Mouse (Mus musculus): Measurements from ENCODE around the gene F2rl1.
"Not testable (repeated sequence)": the region's sequence is repeated elsewhere in the genome, so short reads cannot be mapped to it uniquely, and the experiment has no call there.

F2rl1 gene

GRCm38 (mm10) chr13:95533640-95534039 lies 8.6 kb upstream of the F2rl1 start:
- DNase-seq (ENCODE audit: low spot score) = no peak

DNA sequence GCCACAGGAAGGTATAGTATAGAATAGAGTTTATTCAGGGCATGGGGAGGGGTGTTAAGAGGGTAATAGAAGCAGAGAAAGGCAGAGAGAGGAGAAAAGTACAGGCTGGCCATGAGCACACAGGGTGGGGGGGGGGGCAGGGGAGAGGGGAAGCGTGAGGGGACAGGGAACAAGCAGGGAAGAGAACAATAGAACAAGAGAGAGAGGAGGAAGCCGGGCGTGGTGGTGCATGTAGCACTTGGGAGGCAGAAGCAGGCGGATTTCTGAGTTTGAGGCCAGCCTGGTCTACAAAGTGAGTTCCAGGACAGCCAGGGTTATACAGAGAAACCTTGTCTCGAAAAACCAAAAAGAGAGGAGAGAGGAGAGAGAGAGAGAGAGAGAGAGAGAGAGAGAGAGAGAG lies 8.1 kb upstream of the F2rl1 start:
- DNase-seq (ENCODE audit: low spot score) = not testable (repeated sequence)

- no peak for DNase-seq (ENCODE audit: low spot score)
Observed at GRCm38 (mm10) chr13:95531273-95532045, 6.4 kb upstream of the F2rl1 start.

GRCm38 (mm10) chr13:95529246-95529645 lies 4.2 kb upstream of the F2rl1 start:
- DNase-seq (ENCODE audit: low spot score) = no peak

DNA sequence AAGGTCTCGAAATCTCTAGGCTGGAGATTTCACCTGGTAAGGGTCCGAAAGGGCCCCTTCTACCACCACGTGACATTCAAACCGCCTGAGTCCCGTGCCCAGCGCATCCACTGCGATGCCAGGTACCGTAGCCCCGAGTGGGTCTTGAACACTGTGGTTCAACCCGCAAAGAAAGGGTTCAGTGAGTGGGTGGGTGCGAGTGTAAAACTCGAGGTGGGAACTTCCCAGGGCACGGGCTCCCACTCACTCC lies 678 bp downstream of the F2rl1 start:
- DNase-seq (ENCODE audit: low spot score) = no peak

- DNase-seq (ENCODE audit: low spot score) = peak; percentile 70
Observed at GRCm38 (mm10) chr13:95523659-95524423, 1.2 kb downstream of the F2rl1 start.

GRCm38 (mm10) chr13:95522176-95522575 lies 2.9 kb downstream of the F2rl1 start:
- no peak for DNase-seq (ENCODE audit: low spot score)

GRCm38 (mm10) chr13:95521029-95521428 lies 4.0 kb downstream of the F2rl1 start:
- DNase-seq (ENCODE audit: low spot score) = no peak

DNA sequence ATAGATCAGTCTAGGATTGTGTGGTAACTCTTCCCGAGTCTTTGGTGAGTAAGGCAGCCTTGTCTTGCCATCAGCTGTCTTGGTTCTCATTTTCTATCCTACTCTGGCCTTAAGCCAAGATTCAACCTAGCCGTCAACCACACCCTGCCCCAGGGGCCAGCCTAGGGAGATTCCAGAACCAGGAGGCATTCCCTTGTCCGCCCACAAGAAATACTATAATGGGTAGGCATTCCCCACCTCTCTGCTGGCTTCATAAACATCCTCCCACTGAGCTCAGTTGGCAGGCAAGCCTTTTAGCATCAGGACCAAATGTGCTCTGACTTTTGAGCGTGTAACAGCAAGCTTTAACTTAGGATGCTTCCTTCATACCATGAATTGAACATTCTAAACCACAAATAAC lies 10.3 kb downstream of the F2rl1 start:
- DNase-seq (ENCODE audit: low spot score) = no peak

- DNase-seq (ENCODE audit: low spot score) = no peak
Observed at GRCm38 (mm10) chr13:95510054-95510453, 15.0 kb downstream of the F2rl1 start.

- DNase-seq (ENCODE audit: low spot score) = no peak
Observed at GRCm38 (mm10) chr13:95503279-95503917, 21.6 kb downstream of the F2rl1 start.

- no peak for DNase-seq (ENCODE audit: low spot score)
Observed at GRCm38 (mm10) chr13:95496601-95497000, 28.4 kb downstream of the F2rl1 start.

DNA sequence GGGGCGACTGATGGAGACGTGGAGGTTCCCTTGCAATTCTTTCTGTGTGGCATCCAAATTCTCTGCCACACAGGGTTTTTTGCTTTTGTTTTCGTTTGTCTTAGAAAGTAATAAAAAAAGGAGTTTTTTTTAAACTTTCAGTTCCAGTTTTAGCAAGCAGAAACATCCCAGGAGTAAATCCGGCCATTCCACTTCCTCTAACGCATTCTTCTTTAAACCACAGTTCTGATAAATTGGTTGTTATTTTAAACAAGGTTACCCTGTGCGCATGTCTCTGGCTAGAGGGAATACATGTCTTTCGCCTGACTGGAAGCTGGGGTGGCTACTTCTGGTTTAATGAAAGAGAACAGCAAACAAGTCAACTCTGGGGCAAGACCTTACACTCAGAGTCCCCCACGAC lies 30.2 kb downstream of the F2rl1 start:
- no peak for DNase-seq (ENCODE audit: low spot score)

- peak; percentile 32 for DNase-seq (ENCODE audit: low spot score)
Observed at GRCm38 (mm10) chr13:95493296-95493695, 31.7 kb downstream of the F2rl1 start.

DNA sequence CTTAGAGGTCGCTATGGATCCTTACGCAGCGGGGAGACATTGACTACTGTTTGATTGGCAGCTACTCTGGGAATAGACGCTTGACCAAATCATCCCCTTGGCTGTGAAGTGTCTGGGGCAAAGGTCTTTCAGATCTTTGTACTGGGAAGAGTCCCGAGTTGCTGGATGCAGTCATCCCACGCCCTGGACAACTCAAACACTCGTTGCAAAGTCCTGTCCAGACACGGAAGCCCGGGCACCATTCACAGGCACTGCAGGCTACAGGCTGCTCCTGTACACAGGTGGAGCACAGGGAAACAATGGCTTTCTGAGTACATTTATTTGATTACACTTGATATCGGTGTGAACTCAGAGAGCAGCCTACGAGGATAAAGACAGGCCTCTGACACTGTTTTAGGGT lies 33.7 kb downstream of the F2rl1 start:
- no peak for DNase-seq (ENCODE audit: low spot score)

- DNase-seq (ENCODE audit: low spot score) = no peak
Observed at GRCm38 (mm10) chr13:95484664-95485063, 40.4 kb downstream of the F2rl1 start.

- peak; percentile 84 for DNase-seq (ENCODE audit: low spot score)
Observed at GRCm38 (mm10) chr13:95481428-95481827, 43.6 kb downstream of the F2rl1 start.

- no peak for DNase-seq (ENCODE audit: low spot score)
Observed at GRCm38 (mm10) chr13:95478671-95479413, 46.2 kb downstream of the F2rl1 start, which contains the start of gene S100z. Gene S100z (minus strand): TSS chr13:95478721.

GRCm38 (mm10) chr13:95477173-95477572 lies 47.9 kb downstream of the F2rl1 start:
- no peak for DNase-seq (ENCODE audit: low spot score)

- DNase-seq (ENCODE audit: low spot score) = no peak
Observed at GRCm38 (mm10) chr13:95475124-95475523, 49.9 kb downstream of the F2rl1 start.

DNA sequence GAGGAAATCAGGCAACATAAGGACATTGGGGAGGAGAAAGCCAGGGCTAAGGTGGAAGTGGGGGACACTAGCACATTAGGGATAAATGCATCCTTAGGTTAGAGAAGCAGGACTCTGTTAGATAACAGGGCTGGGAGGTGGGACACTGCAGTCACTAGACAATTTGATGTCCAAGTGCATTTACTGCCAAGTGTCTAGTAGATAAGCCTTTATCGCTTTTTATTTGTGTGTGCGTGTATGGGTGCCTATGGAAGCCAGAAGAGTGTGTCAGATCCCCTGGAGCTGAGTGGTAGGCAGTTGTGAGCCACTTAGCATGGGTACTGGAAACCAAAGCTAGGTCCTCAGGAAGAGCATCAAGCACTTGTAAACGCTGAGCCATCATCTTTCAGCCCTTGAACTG lies 50.7 kb downstream of the F2rl1 start:
- DNase-seq (ENCODE audit: low spot score) = no peak

DNA sequence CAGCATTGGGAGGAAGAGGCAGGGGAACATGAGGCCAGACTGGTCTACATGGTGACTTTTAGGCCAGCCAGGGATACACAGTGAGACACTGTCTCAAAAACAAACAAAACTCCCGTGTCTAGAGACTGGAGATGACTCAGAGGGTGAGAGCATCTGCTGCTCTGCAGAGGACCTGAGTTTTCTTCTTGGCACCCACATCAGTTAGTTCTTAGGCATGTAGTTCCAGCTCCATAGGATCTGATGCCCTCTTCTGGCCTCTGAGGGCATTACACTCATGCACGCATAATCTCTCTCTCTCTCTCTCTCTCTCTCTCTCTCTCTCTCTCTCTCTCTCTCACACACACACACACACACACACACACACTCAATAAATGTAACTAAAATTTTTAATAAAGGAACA lies 54.1 kb downstream of the F2rl1 start:
- peak; percentile 16 for DNase-seq (ENCODE audit: low spot score)
